Mouse (Mus musculus) cerebellum, postnatal 25 days (tissue): ENCODE data around the gene Cd247.

ENCODE experiments used
- DNase-seq, 2 experiments: peaks; one replicate each; pipeline ENCODE4 v3.0.0; 2021; ENCODE audit warnings: mixed read lengths in 2 of 2

The Cd247 gene

GRCm38 (mm10) chr1:165779954-165780585, 8.4 kb upstream of the Cd247 start:
- DNase-seq = no peak

- DNase-seq = peak; percentile 25 to 40
Measured at GRCm38 (mm10) chr1:165780586-165781111, 7.8 kb upstream of the Cd247 start.

GRCm38 (mm10) chr1:165781426-165781825, 7.1 kb upstream of the Cd247 start:
- no peak for DNase-seq

DNA sequence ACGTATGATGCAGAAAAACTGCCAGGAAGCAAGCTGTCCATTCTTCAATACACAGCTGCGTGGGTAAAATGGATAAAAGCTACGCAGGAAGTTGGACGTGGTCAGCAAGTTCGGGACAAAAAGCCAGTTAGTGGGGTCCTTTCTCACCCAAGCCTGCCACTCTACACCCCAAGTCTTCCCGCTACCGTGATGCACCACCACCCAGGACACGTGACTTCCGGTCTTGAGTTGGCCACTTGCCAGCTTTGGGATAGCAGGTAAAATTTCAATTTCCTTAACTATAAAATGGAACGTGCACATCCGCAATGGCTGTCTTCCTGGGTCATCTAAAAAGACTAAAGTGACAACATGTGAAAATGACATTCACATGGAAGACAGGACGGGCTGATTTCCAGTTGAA, 6.6 kb upstream of the Cd247 start:
- DNase-seq = no peak

DNA sequence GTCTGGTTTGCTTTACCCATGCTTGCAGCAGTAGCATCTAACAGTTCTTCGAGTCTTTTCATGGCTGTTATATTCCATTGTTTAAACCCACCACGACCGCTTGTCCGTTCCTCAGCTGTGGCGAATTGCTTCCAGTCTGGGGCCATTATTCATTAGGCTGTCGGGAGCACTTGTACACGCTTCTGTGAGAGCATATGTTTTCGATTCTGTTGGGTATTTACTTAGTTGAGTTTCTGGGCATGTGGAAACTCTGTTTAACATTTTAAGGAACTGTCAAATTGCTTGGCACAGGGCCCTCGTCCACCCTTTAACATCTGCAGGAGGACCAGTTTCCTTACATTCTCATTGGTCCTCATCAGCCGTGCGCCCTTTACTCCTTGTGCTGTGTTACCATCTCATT, 2.2 kb upstream of the Cd247 start:
- no peak for DNase-seq

DNA sequence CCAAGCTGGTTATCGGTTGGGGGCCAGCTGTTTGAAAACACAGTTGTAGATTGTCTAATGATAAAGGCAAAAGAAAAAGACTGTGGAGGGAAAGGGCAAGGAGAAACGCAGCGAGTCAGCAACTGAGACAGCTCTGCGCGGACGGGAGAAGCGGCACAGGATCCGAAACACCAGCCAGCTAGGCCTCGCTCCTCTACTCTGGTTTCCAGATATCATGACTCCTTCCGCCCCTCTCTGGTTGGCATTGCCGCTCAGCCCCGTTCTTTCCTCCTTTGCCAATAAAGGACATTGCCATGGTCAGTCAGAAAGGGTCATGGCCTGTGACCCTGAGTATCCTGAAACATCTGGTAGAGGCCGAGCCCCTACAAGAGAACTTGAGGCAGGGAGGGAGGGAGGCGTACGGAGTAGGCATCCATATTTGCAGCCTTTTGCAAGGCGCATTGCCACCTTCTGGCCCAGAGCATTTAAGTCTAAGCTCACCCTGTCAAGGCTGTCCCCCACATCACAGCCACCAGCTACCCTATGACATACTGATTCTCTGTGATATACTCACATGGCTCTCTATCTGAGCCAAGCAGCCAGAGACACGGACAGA, 682 bp downstream of the Cd247 start:
- DNase-seq = no peak

DNA sequence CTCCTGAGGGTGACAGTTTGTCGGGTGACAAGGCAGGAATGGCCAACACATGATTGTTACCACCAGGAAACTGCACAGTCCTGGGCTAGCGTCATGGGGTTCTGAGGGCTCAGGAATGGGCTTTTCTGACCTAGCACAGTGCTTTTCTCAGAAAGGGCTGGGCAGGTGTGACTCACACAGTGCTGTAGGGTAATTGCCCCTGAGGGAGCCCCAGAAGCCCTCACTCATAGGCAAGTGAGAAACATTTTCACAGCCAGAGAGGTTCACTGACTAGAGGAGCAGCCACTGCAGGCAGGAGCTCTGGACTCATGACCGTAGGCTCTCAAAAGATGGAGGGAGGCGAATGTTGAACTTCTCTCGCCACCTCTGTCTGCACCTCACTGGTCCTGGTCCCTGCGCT, 1.5 kb downstream of the Cd247 start:
- DNase-seq = no peak

DNA sequence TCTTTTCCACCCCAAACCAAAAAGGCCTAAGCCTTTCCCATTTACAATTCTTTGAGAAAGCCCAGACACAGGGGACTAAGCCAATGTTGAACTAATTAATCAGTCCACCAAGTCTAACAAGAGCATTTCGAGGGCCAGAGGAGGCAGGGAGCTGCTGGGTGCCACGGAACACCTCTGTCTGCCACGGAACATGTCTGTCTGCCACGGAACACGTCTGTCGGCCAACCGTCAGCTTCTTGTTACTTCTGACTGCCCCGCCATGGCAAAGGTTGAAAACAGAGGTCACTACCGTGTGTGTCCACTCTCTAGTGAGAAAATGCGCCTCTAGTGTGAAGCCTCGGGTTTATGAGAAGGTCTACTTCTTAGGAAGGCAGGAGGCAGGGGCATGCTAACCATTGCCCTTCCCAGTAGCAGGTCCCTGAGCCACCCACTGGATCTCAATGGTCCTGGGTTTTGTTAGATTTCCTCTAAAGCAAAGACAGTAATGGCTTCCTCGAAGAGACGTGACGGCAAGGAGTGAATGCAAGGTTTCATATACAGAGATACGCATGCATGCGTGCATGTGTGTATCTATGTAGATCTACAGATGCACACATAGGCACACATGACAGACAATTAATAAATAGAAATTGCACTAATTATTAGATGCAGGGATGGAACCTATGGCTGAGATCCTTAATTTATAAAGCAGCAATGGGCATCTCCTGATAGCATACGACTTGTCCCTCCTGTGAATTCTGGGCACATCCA, 2.2 kb downstream of the Cd247 start:
- DNase-seq = no peak

DNA sequence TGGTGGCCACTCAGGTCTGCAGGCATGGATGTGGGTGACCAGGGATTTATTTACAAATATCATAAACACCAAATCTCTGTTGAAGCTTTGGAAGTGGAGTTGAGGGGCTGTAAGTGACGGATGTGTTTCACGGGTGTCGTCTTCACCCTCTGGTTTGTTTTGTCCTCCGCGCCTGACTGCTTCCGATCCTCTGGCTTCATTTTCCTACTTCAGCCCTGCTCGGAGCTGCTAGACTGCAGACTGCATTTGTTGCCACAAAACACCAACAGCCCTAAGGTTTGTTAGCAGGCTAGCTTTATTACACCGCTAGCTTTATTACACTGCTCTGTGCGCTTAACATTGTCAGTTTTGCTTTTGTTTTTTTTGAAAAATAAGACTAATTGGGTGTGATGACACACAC, 2.9 kb downstream of the Cd247 start:
- DNase-seq = no peak

DNA sequence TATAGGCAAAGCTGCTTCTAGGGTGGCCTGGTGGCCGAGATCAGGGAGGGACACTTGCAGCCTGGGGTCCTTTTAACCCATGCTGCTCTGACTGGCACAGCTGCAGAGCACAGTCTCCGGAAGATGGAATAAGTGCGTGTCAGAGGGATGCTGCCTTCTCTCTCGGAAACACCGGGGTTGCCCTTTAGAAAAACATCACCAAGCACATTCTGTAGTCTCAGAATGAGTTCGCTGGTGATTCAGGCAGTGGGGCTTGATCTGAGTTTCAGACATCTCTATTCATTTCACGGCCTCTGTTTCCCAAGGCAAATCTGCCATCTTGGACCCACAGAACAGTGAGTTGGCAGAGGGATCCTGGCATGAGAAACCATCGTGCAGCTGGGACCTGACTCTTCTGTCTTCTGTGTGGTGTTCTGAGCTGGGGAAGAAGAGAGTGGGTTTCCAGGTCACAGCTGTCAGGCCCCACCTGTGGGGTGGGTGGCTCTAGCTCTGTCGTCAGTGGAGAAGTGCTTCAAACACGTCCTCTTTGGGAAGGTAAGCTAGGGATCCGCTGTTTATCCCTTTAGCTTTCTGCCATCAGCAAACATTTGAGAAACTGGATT, 13.3 kb downstream of the Cd247 start:
- no peak for DNase-seq

DNA sequence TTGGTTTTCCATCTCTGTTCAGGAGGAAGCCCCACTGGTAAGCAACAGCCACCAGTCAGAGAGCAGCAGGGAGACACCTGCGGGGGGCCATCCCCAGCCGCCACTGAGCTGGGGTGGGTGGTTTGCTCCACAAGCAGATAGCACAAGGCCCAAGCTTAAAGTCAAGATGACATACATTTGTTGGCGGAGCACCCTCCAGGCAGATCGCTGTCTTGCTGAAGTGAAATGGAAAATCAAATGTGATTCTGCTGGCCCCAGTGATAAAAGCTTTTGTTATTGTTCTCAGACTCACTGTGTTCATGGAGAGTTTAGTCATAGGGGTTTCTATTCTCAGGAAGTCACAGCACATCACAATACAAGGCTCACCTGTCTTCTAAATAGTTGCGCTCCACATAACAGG, 14.6 kb downstream of the Cd247 start:
- DNase-seq = no peak

- no peak for DNase-seq
Measured at GRCm38 (mm10) chr1:165804133-165804532, 15.7 kb downstream of the Cd247 start.

GRCm38 (mm10) chr1:165810633-165811032, 22.2 kb downstream of the Cd247 start:
- DNase-seq = no peak

GRCm38 (mm10) chr1:165811170-165811569, 22.7 kb downstream of the Cd247 start:
- DNase-seq = no peak

GRCm38 (mm10) chr1:165812775-165813174, 24.3 kb downstream of the Cd247 start:
- no peak for DNase-seq

GRCm38 (mm10) chr1:165814116-165814515, 25.6 kb downstream of the Cd247 start:
- DNase-seq = no peak

- no peak for DNase-seq
Measured at GRCm38 (mm10) chr1:165814521-165815278, 26.2 kb downstream of the Cd247 start.

GRCm38 (mm10) chr1:165816391-165816790, 27.9 kb downstream of the Cd247 start:
- DNase-seq = no peak

DNA sequence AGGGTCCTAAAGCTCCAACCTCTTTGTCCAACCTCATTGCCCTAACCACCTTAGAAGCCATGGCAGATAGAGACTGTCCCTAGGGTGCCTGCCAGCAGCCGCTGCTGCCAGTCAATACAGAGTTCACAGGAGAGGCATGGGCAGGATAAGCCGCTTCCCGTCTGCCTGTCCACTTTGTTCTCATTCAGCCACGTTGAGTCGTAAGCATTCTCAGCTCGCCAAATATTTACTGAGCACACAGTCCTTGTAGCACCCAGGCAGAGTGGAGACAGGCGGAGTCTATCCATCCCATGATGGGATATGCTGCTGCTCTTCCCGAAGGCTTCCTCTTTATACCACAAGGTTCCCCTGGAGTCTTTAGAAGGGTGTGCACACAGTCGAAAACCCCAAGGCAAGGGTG, 28.8 kb downstream of the Cd247 start:
- DNase-seq = no peak

- no peak for DNase-seq
Measured at GRCm38 (mm10) chr1:165818145-165818860, 29.8 kb downstream of the Cd247 start.

- DNase-seq = no peak
Measured at GRCm38 (mm10) chr1:165819147-165819546, 30.7 kb downstream of the Cd247 start.

GRCm38 (mm10) chr1:165822031-165822430, 33.5 kb downstream of the Cd247 start:
- DNase-seq = no peak
